26 mouse cellular contexts compared by ENCODE assay signal in genomic region chr9:9676078-9676477, GRCm38 (mm10).
"Had no signal": no experiment of that assay in that cellular context is flagged by ENCODE, and none has a peak within 500 bp of the region (broad histone marks: within the 10 kb centered on the region; RNA-seq: fewer than 3 reads in every experiment).

No protein-coding gene starts in this region.

- H3K4me3 ChIP-seq: embryonic facial prominence, embryonic 10.5 days; embryonic facial prominence, embryonic 12.5 days; embryonic facial prominence, embryonic 13.5 days; embryonic facial prominence, embryonic 15.5 days; erythroblast, embryonic 14.5 days; forebrain, embryonic 12.5 days; forebrain, embryonic 13.5 days; forebrain, embryonic 15.5 days; gastrocnemius, adult 2 months; heart, adult 2 months had no signal

- ATAC-seq: forebrain, embryonic 13.5 days; forebrain, embryonic 14.5 days; forebrain, embryonic 15.5 days; forebrain, embryonic 16.5 days had no signal

- DNase-seq: cerebellum, adult 2 months; cerebellum, adult 8-10 months; cerebellum, adult 9-10 months; cerebellum, adult 9-11 months; cerebellum, postnatal 14 days; cerebellum, postnatal 25 days; cerebellum, postnatal 36 days; embryo, embryonic 11 days; gastrocnemius, adult 2 months; gastrocnemius, postnatal 10 days; gastrocnemius, postnatal 14 days; gastrocnemius, postnatal 25 days; gastrocnemius, postnatal 36 days; heart, adult 11 months; heart, adult 18-20 months; heart, adult 2 months had no signal

- H3K9ac ChIP-seq: embryonic facial prominence, embryonic 12.5 days; embryonic facial prominence, embryonic 13.5 days; embryonic facial prominence, embryonic 15.5 days; forebrain, embryonic 12.5 days; forebrain, embryonic 13.5 days; forebrain, embryonic 15.5 days had no signal

- H3K4me1 ChIP-seq: embryonic facial prominence, embryonic 12.5 days; embryonic facial prominence, embryonic 13.5 days; embryonic facial prominence, embryonic 15.5 days had no signal

- H3K4me2 ChIP-seq: embryonic facial prominence, embryonic 12.5 days; embryonic facial prominence, embryonic 13.5 days; embryonic facial prominence, embryonic 15.5 days; forebrain, embryonic 12.5 days; forebrain, embryonic 13.5 days; forebrain, embryonic 15.5 days had no signal

- H3K27me3 ChIP-seq: embryonic facial prominence, embryonic 12.5 days; embryonic facial prominence, embryonic 13.5 days; embryonic facial prominence, embryonic 15.5 days; forebrain, embryonic 12.5 days; forebrain, embryonic 13.5 days; forebrain, embryonic 15.5 days had no signal

- H3K27ac ChIP-seq: embryonic facial prominence, embryonic 10.5 days; embryonic facial prominence, embryonic 12.5 days; embryonic facial prominence, embryonic 13.5 days; embryonic facial prominence, embryonic 15.5 days; forebrain, embryonic 12.5 days; forebrain, embryonic 13.5 days; forebrain, embryonic 15.5 days; gastrocnemius, adult 2 months; heart, adult 2 months had no signal

- H3K36me3 ChIP-seq: embryonic facial prominence, embryonic 10.5 days; embryonic facial prominence, embryonic 12.5 days; embryonic facial prominence, embryonic 13.5 days; embryonic facial prominence, embryonic 15.5 days; forebrain, embryonic 12.5 days; forebrain, embryonic 15.5 days had no signal

- H3K9me3 ChIP-seq: embryonic facial prominence, embryonic 10.5 days; embryonic facial prominence, embryonic 12.5 days; embryonic facial prominence, embryonic 13.5 days; embryonic facial prominence, embryonic 15.5 days; forebrain, embryonic 12.5 days; forebrain, embryonic 13.5 days; forebrain, embryonic 15.5 days had no signal
